Mouse (Mus musculus) liver, postnatal 0 days (tissue): ENCODE data around the gene Abcd1.

ENCODE experiments used
- CTCF ChIP-seq: sonication (generic); IDR thresholded peaks from 2 replicates; pipeline ENCODE4 v1.5.1; 2016; ENCODE audit warnings: antibody characterized with exemption, low read depth
- EP300 ChIP-seq: IDR thresholded peaks from 2 replicates; pipeline ENCODE4 v1.6.1; 2016; ENCODE audit warnings: antibody characterized with exemption, low read depth, mild to moderate bottlenecking

- no peak for TF ChIP-seq CTCF
- TF ChIP-seq EP300: no peak
These were observed 58.5 kb downstream of the Abcd1 start for GRCm38 (mm10) chrX:73774802-73775483.
